Mouse (Mus musculus) right cerebral cortex, postnatal 25 days (tissue): ENCODE measurements at regions not wholly inside any gene's neighbourhood (a gene's known extent, or its start where the extent isn't known, plus 50 kb on each side); places are given as distances from the start of the nearest gene placed in this dataset.
A peak's percentile ranks its signal among the peaks of the same experiment; 100 is the strongest.

ENCODE experiments used
- DNase-seq: peaks from one replicate; pipeline ENCODE4 v3.0.0; 2022

GRCm38 (mm10) chrX:5765702-5766101 is 96.8 kb downstream of the Btbd35f7 start:
- DNase-seq: peak; percentile 4

GRCm38 (mm10) chrX:5798433-5798832 is 129.6 kb downstream of the Btbd35f7 start:
- no peak for DNase-seq

- no peak for DNase-seq
Observed at GRCm38 (mm10) chrX:5798902-5799301, 130.0 kb downstream of the Btbd35f7 start.

- DNase-seq: no peak
Observed at GRCm38 (mm10) chrX:5803181-5803580, 134.3 kb downstream of the Btbd35f7 start.
